Mouse (Mus musculus): ENCODE data around the gene Srgap2. TPM values are rescaled to one million over a fixed set of nuclear protein-coding genes. Genes with fewer than 3 reads are reported as not detected.

Srgap2 gene
- polyA plus RNA-seq, 1 experiment, result 83.8 TPM

GRCm38 (mm10) chr1:131324816-131325463 lies 202.2 kb downstream of the Srgap2 start:
- Histone ChIP-seq H3K9me3 (replicated peaks; ENCODE audit: control insufficient read depth, insufficient read depth, low read length, poor library complexity, severe bottlenecking) (no peaks in the 10 kb centered on the region), H3K4me3 (ENCODE audit: low read depth, low read length) (no peak overlapping the region), H3K4me1 (ENCODE audit: control insufficient read depth, insufficient read depth, low read length) (no peaks in the 10 kb centered on the region), H3K27ac (ENCODE audit: insufficient read depth, low read length) (no peak overlapping the region), H3K9ac (ENCODE audit: low read depth, poor library complexity, severe bottlenecking) (no peak overlapping the region), H3K36me3 (ENCODE audit: control insufficient read depth, insufficient read depth, low read length, poor library complexity, severe bottlenecking) (no peaks in the 10 kb centered on the region; the same call in 1 of the 2 replicates), H3K27me3 (ENCODE audit: control insufficient read depth, insufficient read depth, low read length, poor library complexity, severe bottlenecking) (no peaks in the 10 kb centered on the region)
- TF ChIP-seq POLR2A (IDR thresholded peaks at IDR 0.05; ENCODE audit: insufficient read depth, low read length) (no peak), CTCF (IDR thresholded peaks at IDR 0.05; ENCODE audit: low read depth, low read length) (no peak), EP300 (IDR thresholded peaks at IDR 0.05; ENCODE audit: insufficient read depth, low read depth, low read length) (no peak)

- Histone ChIP-seq H3K27me3 (ENCODE audit: control insufficient read depth, insufficient read depth, low read length, poor library complexity, severe bottlenecking) (no peaks in the 10 kb centered on the region), H3K9ac (ENCODE audit: low read depth, poor library complexity, severe bottlenecking) (no peak overlapping the region), H3K27ac (ENCODE audit: insufficient read depth, low read length) (no peak overlapping the region), H3K4me1 (ENCODE audit: control insufficient read depth, insufficient read depth, low read length) (no peaks in the 10 kb centered on the region), H3K4me3 (ENCODE audit: low read depth, low read length) (no peak overlapping the region), H3K9me3 (replicated peaks; ENCODE audit: control insufficient read depth, insufficient read depth, low read length, poor library complexity, severe bottlenecking) (no peaks in the 10 kb centered on the region), H3K36me3 (ENCODE audit: control insufficient read depth, insufficient read depth, low read length, poor library complexity, severe bottlenecking) (peaks cover 13% of the 10 kb centered on the region)
- TF ChIP-seq CTCF (IDR thresholded peaks at IDR 0.05; ENCODE audit: low read depth, low read length), result no peak
Observed at GRCm38 (mm10) chr1:131319598-131320330, 207.4 kb downstream of the Srgap2 start.

- H3K4me1 ChIP-seq (ENCODE audit: control insufficient read depth, insufficient read depth, low read length), result no peaks in the 10 kb centered on the region
- no peak overlapping the region for H3K4me3 ChIP-seq (ENCODE audit: low read depth, low read length)
- H3K9ac ChIP-seq (ENCODE audit: low read depth, poor library complexity, severe bottlenecking), result no peak overlapping the region
- H3K9me3 ChIP-seq (replicated peaks; ENCODE audit: control insufficient read depth, insufficient read depth, low read length, poor library complexity, severe bottlenecking), result no peaks in the 10 kb centered on the region
- no peak for TF ChIP-seq CTCF (IDR thresholded peaks at IDR 0.05; ENCODE audit: low read depth, low read length)
- no peak for TF ChIP-seq EP300 (IDR thresholded peaks at IDR 0.05; ENCODE audit: insufficient read depth, low read depth, low read length)
- no peak for TF ChIP-seq POLR2A (IDR thresholded peaks at IDR 0.05; ENCODE audit: insufficient read depth, low read length)
- no peaks in the 10 kb centered on the region for H3K27me3 ChIP-seq (ENCODE audit: control insufficient read depth, insufficient read depth, low read length, poor library complexity, severe bottlenecking)
- H3K27ac ChIP-seq (ENCODE audit: insufficient read depth, low read length), result no peak overlapping the region
- peaks cover 13% of the 10 kb centered on the region for H3K36me3 ChIP-seq (ENCODE audit: control insufficient read depth, insufficient read depth, low read length, poor library complexity, severe bottlenecking)
Observed at GRCm38 (mm10) chr1:131318397-131318796, 208.8 kb downstream of the Srgap2 start.

- no peak for TF ChIP-seq EP300 (IDR thresholded peaks at IDR 0.05; ENCODE audit: insufficient read depth, low read depth, low read length)
- TF ChIP-seq CTCF (IDR thresholded peaks at IDR 0.05; ENCODE audit: low read depth, low read length), result no peak
- no peak for TF ChIP-seq POLR2A (IDR thresholded peaks at IDR 0.05; ENCODE audit: insufficient read depth, low read length)
- no peaks in the 10 kb centered on the region for H3K9me3 ChIP-seq (replicated peaks; ENCODE audit: control insufficient read depth, insufficient read depth, low read length, poor library complexity, severe bottlenecking)
- no peak overlapping the region for H3K9ac ChIP-seq (ENCODE audit: low read depth, poor library complexity, severe bottlenecking)
- no peak overlapping the region for H3K4me3 ChIP-seq (ENCODE audit: low read depth, low read length)
- H3K27me3 ChIP-seq (ENCODE audit: control insufficient read depth, insufficient read depth, low read length, poor library complexity, severe bottlenecking), result no peaks in the 10 kb centered on the region
- no peak overlapping the region for H3K27ac ChIP-seq (ENCODE audit: insufficient read depth, low read length)
- H3K36me3 ChIP-seq (ENCODE audit: control insufficient read depth, insufficient read depth, low read length, poor library complexity, severe bottlenecking), result peaks cover 13% of the 10 kb centered on the region
- no peaks in the 10 kb centered on the region for H3K4me1 ChIP-seq (ENCODE audit: control insufficient read depth, insufficient read depth, low read length)
Observed at GRCm38 (mm10) chr1:131317625-131318024, 209.5 kb downstream of the Srgap2 start.

GRCm38 (mm10) chr1:131311284-131311683 lies 215.9 kb downstream of the Srgap2 start:
- no peak for TF ChIP-seq POLR2A (IDR thresholded peaks at IDR 0.05; ENCODE audit: insufficient read depth, low read length)
- no peak for TF ChIP-seq EP300 (IDR thresholded peaks at IDR 0.05; ENCODE audit: insufficient read depth, low read depth, low read length)
- Histone ChIP-seq H3K27ac (ENCODE audit: insufficient read depth, low read length) (no peak overlapping the region), H3K4me1 (ENCODE audit: control insufficient read depth, insufficient read depth, low read length) (no peaks in the 10 kb centered on the region), H3K4me3 (ENCODE audit: low read depth, low read length) (no peak overlapping the region), H3K9me3 (replicated peaks; ENCODE audit: control insufficient read depth, insufficient read depth, low read length, poor library complexity, severe bottlenecking) (0 out of 2 replicates have a peak, but pooled peaks cover 3% of the 10 kb centered on the region), H3K36me3 (ENCODE audit: control insufficient read depth, insufficient read depth, low read length, poor library complexity, severe bottlenecking) (peaks cover 14% of the 10 kb centered on the region), H3K27me3 (ENCODE audit: control insufficient read depth, insufficient read depth, low read length, poor library complexity, severe bottlenecking) (no peaks in the 10 kb centered on the region), H3K9ac (ENCODE audit: low read depth, poor library complexity, severe bottlenecking) (no peak overlapping the region)

GRCm38 (mm10) chr1:131310237-131310818 lies 216.8 kb downstream of the Srgap2 start:
- H3K27me3 ChIP-seq (ENCODE audit: control insufficient read depth, insufficient read depth, low read length, poor library complexity, severe bottlenecking), result no peaks in the 10 kb centered on the region
- H3K36me3 ChIP-seq (ENCODE audit: control insufficient read depth, insufficient read depth, low read length, poor library complexity, severe bottlenecking), result peaks cover 10% of the 10 kb centered on the region
- 0 out of 2 replicates have a peak, but pooled peaks cover 3% of the 10 kb centered on the region for H3K9me3 ChIP-seq (replicated peaks; ENCODE audit: control insufficient read depth, insufficient read depth, low read length, poor library complexity, severe bottlenecking)
- H3K9ac ChIP-seq (ENCODE audit: low read depth, poor library complexity, severe bottlenecking), result no peak overlapping the region
- no peak for TF ChIP-seq CTCF (IDR thresholded peaks at IDR 0.05; ENCODE audit: low read depth, low read length)
- no peak for TF ChIP-seq EP300 (IDR thresholded peaks at IDR 0.05; ENCODE audit: insufficient read depth, low read depth, low read length)
- TF ChIP-seq POLR2A (IDR thresholded peaks at IDR 0.05; ENCODE audit: insufficient read depth, low read length), result no peak
- no peaks in the 10 kb centered on the region for H3K4me1 ChIP-seq (ENCODE audit: control insufficient read depth, insufficient read depth, low read length)
- H3K27ac ChIP-seq (ENCODE audit: insufficient read depth, low read length), result no peak overlapping the region
- H3K4me3 ChIP-seq (ENCODE audit: low read depth, low read length), result no peak overlapping the region

Data from ES-Bruce4 (cell line).